Mouse (Mus musculus): ENCODE measurements around the gene Adprhl2.

DNA sequence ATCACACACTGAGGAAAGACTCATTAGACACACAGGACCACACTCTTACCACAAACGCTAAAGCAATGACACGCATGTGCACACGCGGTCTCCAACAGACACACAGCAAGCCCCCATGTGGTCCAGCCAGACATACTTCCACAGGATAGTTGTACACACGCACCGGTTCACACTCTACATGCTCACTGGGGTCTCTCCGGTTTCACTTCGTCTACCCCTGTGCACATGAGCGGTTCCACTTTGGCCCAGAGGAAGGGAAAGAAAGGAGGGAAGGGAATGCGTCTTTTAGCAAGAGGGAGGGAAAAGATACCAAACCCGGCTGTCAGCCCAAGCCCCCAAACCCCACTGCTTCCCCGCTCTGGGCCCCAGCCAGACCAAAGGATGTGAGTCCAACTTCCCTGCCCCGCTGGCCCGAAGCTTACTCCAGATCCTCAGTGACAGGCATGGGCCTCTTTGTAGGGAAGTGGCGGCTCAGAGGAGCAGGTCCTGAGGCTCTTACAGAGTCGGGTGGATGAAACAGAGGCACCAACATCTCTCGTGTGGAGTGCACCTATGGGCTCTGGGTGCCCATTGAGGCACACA is 33.3 kb downstream of the Adprhl2 start:
- TF ChIP-seq POLR2A (IDR thresholded peaks at IDR 0.05; ENCODE audit: extremely low read depth, insufficient read depth, low read length): no peak
- TF ChIP-seq CTCF (IDR thresholded peaks at IDR 0.05; ENCODE audit: extremely low read depth, insufficient read depth, low read length): no peak
